Mouse (Mus musculus): ENCODE measurements around the gene Arhgef10l.
A peak's percentile ranks its signal among the peaks of the same experiment; 100 is the strongest.

Gene Arhgef10l

GRCm38 (mm10) chr4:140509856-140510255 is 156.0 kb downstream of the Arhgef10l start:
- peak; percentile 66 for DNase-seq

GRCm38 (mm10) chr4:140507172-140507714 is 158.6 kb downstream of the Arhgef10l start:
- DNase-seq = peak; percentile 20

GRCm38 (mm10) chr4:140505608-140506002 is 160.2 kb downstream of the Arhgef10l start:
- no peak for DNase-seq

- DNase-seq = no peak
Measured at GRCm38 (mm10) chr4:140504921-140505607, 160.7 kb downstream of the Arhgef10l start.

- no peak for DNase-seq
Measured at GRCm38 (mm10) chr4:140504067-140504913, 161.5 kb downstream of the Arhgef10l start.

GRCm38 (mm10) chr4:140500766-140501165 is 165.0 kb downstream of the Arhgef10l start:
- no peak for DNase-seq

GRCm38 (mm10) chr4:140499571-140499970 is 166.2 kb downstream of the Arhgef10l start:
- DNase-seq = peak; percentile 8

GRCm38 (mm10) chr4:140497169-140497568 is 168.6 kb downstream of the Arhgef10l start:
- DNase-seq = no peak

GRCm38 (mm10) chr4:140491555-140491954 is 174.3 kb downstream of the Arhgef10l start:
- DNase-seq = no peak

GRCm38 (mm10) chr4:140485442-140485841 is 180.4 kb downstream of the Arhgef10l start:
- no peak for DNase-seq

GRCm38 (mm10) chr4:140483134-140483533 is 182.7 kb downstream of the Arhgef10l start:
- no peak for DNase-seq

GRCm38 (mm10) chr4:140480369-140481067 is 185.3 kb downstream of the Arhgef10l start:
- no peak for DNase-seq

- DNase-seq = no peak
Measured at GRCm38 (mm10) chr4:140475194-140475593, 190.6 kb downstream of the Arhgef10l start.

GRCm38 (mm10) chr4:140469760-140470452 is 195.9 kb downstream of the Arhgef10l start:
- peak; percentile 10 for DNase-seq

GRCm38 (mm10) chr4:140467254-140467791 is 198.5 kb downstream of the Arhgef10l start:
- no peak for DNase-seq

Data from kidney, adult 9 months (tissue).